ENCODE assay signal across 8 mouse cellular contexts in genomic region chr9:105394720-105395119, GRCm38 (mm10). TPM values are rescaled to one million over a fixed set of nuclear protein-coding genes. Genes with fewer than 3 reads are reported as not detected.
DNase-seq lines count a peak whose midpoint lies in the region; ATAC-seq and TF ChIP-seq lines count a peak whose summit lies in the region.

No protein-coding gene starts in this region.

- H3K9ac ChIP-seq in kidney, embryonic 14.5 days (ENCODE audit: low read depth, low read length): peak overlapping the region; percentile 76; the same call in 1 of the 2 replicates
- peak overlapping the region; percentile 50; the same call in 1 of the 2 replicates for H3K9ac ChIP-seq in hindbrain, postnatal 0 days (replicated peaks; ENCODE audit: low read length)
- H3K9ac ChIP-seq in midbrain, embryonic 16.5 days (ENCODE audit: low read depth, low read length): peak overlapping the region; percentile 73

- 14% methylated on average over 11 of the region's 11 CpGs for WGBS in kidney, embryonic 14.5 days
- whole genome bisulfite sequencing in hindbrain, postnatal 0 days: 10% methylated on average over 11 of the region's 11 CpGs
- WGBS in midbrain, embryonic 16.5 days: 13% methylated on average over 11 of the region's 11 CpGs

- peaks cover 7% of the 10 kb centered on the region for H3K4me1 ChIP-seq in kidney, embryonic 14.5 days (ENCODE audit: control insufficient read depth, insufficient read depth, low read length)
- H3K4me1 ChIP-seq in brown adipose tissue, adult 24 weeks (ENCODE audit: control insufficient read depth, insufficient read depth, insufficient read length, low read length): peaks cover 7% of the 10 kb centered on the region; the same call in 1 of the 2 replicates
- H3K4me1 ChIP-seq in hindbrain, postnatal 0 days (ENCODE audit: insufficient read depth, low read length): 0 out of 2 replicates have a peak, but pooled peaks cover 3% of the 10 kb centered on the region
- peaks cover 32% of the 10 kb centered on the region for H3K4me1 ChIP-seq in midbrain, embryonic 16.5 days (ENCODE audit: control insufficient read depth, insufficient read depth, low read length)

- H3K27me3 ChIP-seq in kidney, embryonic 14.5 days (ENCODE audit: control insufficient read depth, insufficient read depth, low read length): no peaks in the 10 kb centered on the region
- no peaks in the 10 kb centered on the region for H3K27me3 ChIP-seq in hindbrain, postnatal 0 days (ENCODE audit: insufficient read depth, low read length)
- no peaks in the 10 kb centered on the region; the same call in 1 of the 2 replicates for H3K27me3 ChIP-seq in midbrain, embryonic 16.5 days (ENCODE audit: control insufficient read depth, insufficient read depth, low read depth, low read length)

- H3K4me3 ChIP-seq in kidney, embryonic 14.5 days (ENCODE audit: low read length): peak overlapping the region; percentile 76
- peak overlapping the region; percentile 49 for H3K4me3 ChIP-seq in brown adipose tissue, adult 24 weeks (ENCODE audit: insufficient read depth, low read depth, low read length)
- peak overlapping the region; percentile 68 for H3K4me3 ChIP-seq in hindbrain, postnatal 0 days (ENCODE audit: low read length)
- H3K4me3 ChIP-seq in midbrain, embryonic 16.5 days (ENCODE audit: low read depth, low read length): peak overlapping the region; percentile 75

- H3K36me3 ChIP-seq in kidney, embryonic 14.5 days (ENCODE audit: control insufficient read depth, insufficient read depth, low read length): peaks cover 19% of the 10 kb centered on the region
- H3K36me3 ChIP-seq in hindbrain, postnatal 0 days (ENCODE audit: insufficient read depth, low read length): no peaks in the 10 kb centered on the region
- peaks cover 4% of the 10 kb centered on the region; the same call in 1 of the 2 replicates for H3K36me3 ChIP-seq in midbrain, embryonic 16.5 days (ENCODE audit: control insufficient read depth, insufficient read depth, low read length)

- no peak for ATAC-seq in kidney, embryonic 14.5 days (ENCODE audit: low FRiP score, low TSS enrichment)
- peak; percentile 31 for ATAC-seq in hindbrain, postnatal 0 days
- ATAC-seq in midbrain, embryonic 16.5 days: peak; percentile 15; the same call in 1 of the 2 replicates

- no peak overlapping the region for H3K27ac ChIP-seq in kidney, embryonic 14.5 days (ENCODE audit: low read depth, low read length)
- H3K27ac ChIP-seq in brown adipose tissue, adult 24 weeks (replicated peaks; ENCODE audit: low read depth, low read length): no peak overlapping the region
- peak overlapping the region; percentile 64; the same call in 1 of the 2 replicates for H3K27ac ChIP-seq in hindbrain, postnatal 0 days
- H3K27ac ChIP-seq in midbrain, embryonic 16.5 days (ENCODE audit: low read length): no peak overlapping the region; the same call in 1 of the 2 replicates

- TF ChIP-seq CTCF in hindbrain, postnatal 0 days (IDR thresholded peaks at IDR 0.05; ENCODE audit: low read depth): no peak

- DNase-seq in kidney, postnatal 25 days: no peak
- no peak for DNase-seq in hindbrain, postnatal 0 days (ENCODE audit: low spot score)
- DNase-seq in frontal cortex, postnatal 10 days (ENCODE audit: low spot score in 2 of 2): no peak
- no peak for DNase-seq in thymus, postnatal 10 days (ENCODE audit: low spot score in 2 of 2)
- no peak for DNase-seq in frontal cortex, postnatal 25 days (ENCODE audit: low spot score in 2 of 2)

- peak overlapping the region; percentile 71 for H3K4me2 ChIP-seq in kidney, embryonic 14.5 days (replicated peaks; ENCODE audit: low read depth, low read length)
- peak overlapping the region; percentile 74 for H3K4me2 ChIP-seq in hindbrain, postnatal 0 days (ENCODE audit: low read depth, low read length)
- peak overlapping the region; percentile 63 for H3K4me2 ChIP-seq in midbrain, embryonic 16.5 days (ENCODE audit: low read length)

- H3K9me3 ChIP-seq in kidney, embryonic 14.5 days (ENCODE audit: control insufficient read depth, low read length): no peaks in the 10 kb centered on the region
- no peaks in the 10 kb centered on the region for H3K9me3 ChIP-seq in hindbrain, postnatal 0 days (ENCODE audit: low read length)
- H3K9me3 ChIP-seq in midbrain, embryonic 16.5 days (replicated peaks; ENCODE audit: control insufficient read depth, low read length, poor library complexity, severe bottlenecking): no peaks in the 10 kb centered on the region

RNA-seq across cellular contexts. Expression of gene Aste1, which starts 0.5 kb away (rescaled TPM):
- polyA plus RNA-seq in kidney, embryonic 14.5 days (2014; fragmentation: Nextera tagmentation; extraction: Ambion mirVana): 10.3 and 17.8 TPM in 2 replicates
- polyA plus RNA-seq in brown adipose tissue, adult 24 weeks (2012; ENCODE audit: insufficient read depth, insufficient read length, missing spikeins): 7.3 and 11.8 TPM in 2 replicates
- total RNA-seq in hindbrain, postnatal 0 days (2014; rRNA removed): 5.2 and 6.4 TPM in 2 replicates
- polyA plus RNA-seq in hindbrain, postnatal 0 days (2015; fragmentation: Nextera tagmentation; extraction: Ambion mirVana): 7.1 and 7.9 TPM in 2 replicates
- polyA plus RNA-seq in midbrain, embryonic 16.5 days (2015; fragmentation: Nextera tagmentation; extraction: Ambion mirVana): 12.0 and 13.3 TPM in 2 replicates

RNA-seq across cellular contexts. Expression of gene Nek11, which starts 0.6 kb away (rescaled TPM):
- 0.20 and 0.49 TPM in 2 replicates for polyA plus RNA-seq in kidney, embryonic 14.5 days (2014; fragmentation: Nextera tagmentation; extraction: Ambion mirVana)
- polyA plus RNA-seq in brown adipose tissue, adult 24 weeks (2012; ENCODE audit: insufficient read depth, insufficient read length, missing spikeins): not detected in 2 replicates
- 1.3 and 2.4 TPM in 2 replicates for total RNA-seq in hindbrain, postnatal 0 days (2014; rRNA removed)
- 2.1 and 2.7 TPM in 2 replicates for polyA plus RNA-seq in hindbrain, postnatal 0 days (2015; fragmentation: Nextera tagmentation; extraction: Ambion mirVana)
- 3.8 and 5.3 TPM in 2 replicates for polyA plus RNA-seq in midbrain, embryonic 16.5 days (2015; fragmentation: Nextera tagmentation; extraction: Ambion mirVana)
